Mouse (Mus musculus) embryonic facial prominence, embryonic 10.5 days (tissue): Measurements from ENCODE around the gene Fat3. TPM values are rescaled to one million over a fixed set of nuclear protein-coding genes. Genes with fewer than 3 reads are reported as not detected.

ENCODE experiments used
- DNase-seq: peaks from one replicate; pipeline ENCODE4 v3.0.0-alpha.2; 2017; ENCODE audit warnings: low spot score
- H3K27ac ChIP-seq: fragments of 300-500 bp; sonication (generic); replicated peaks from 2 replicates; pipeline ENCODE4 v1.5.1; 2016; ENCODE audit warnings: mild to moderate bottlenecking
- H3K27me3 ChIP-seq: fragments of 300-500 bp; sonication (generic); replicated peaks from 2 replicates; pipeline ENCODE4 v1.6.1; 2016; ENCODE audit warnings: low read depth, mild to moderate bottlenecking; ENCODE audit not compliant: poor library complexity, severe bottlenecking
- H3K36me3 ChIP-seq: fragments of 300-500 bp; sonication (generic); replicated peaks from 2 replicates; pipeline ENCODE4 v1.6.1; 2016; ENCODE audit warnings: mild to moderate bottlenecking, moderate library complexity
- H3K4me1 ChIP-seq: fragments of 300-500 bp; sonication (generic); 2 replicates; pipeline ENCODE4 v1.6.1; 2016
- H3K4me3 ChIP-seq: fragments of 300-500 bp; sonication (generic); 2 replicates; pipeline ENCODE4 v1.5.1; 2016; ENCODE audit warnings: mild to moderate bottlenecking, moderate library complexity
- H3K9me3 ChIP-seq: fragments of 300-500 bp; sonication (generic); 2 replicates; pipeline ENCODE4 v1.6.1; 2016; ENCODE audit warnings: mild to moderate bottlenecking
- WGBS: fragments of 180-500 bp; shearing (Covaris S2); methylation state at CpG from one replicate; pipeline ENCODE4 v1.1.7; 2016; 5-methylcytosine and 5-hydroxymethylcytosine counted together
- polyA plus RNA-seq: library from polyadenylated mRNA; unstranded; fragments of >200 nt; fragmentation: Nextera tagmentation; extraction: Ambion mirVana; gene quantifications from 2 replicates; pipeline ENCODE4 v1.2.1, GENCODE M21; 2016

Fat3 gene
- polyA plus RNA-seq, 1 experiment from 2014 or later = 2.8 TPM

DNA sequence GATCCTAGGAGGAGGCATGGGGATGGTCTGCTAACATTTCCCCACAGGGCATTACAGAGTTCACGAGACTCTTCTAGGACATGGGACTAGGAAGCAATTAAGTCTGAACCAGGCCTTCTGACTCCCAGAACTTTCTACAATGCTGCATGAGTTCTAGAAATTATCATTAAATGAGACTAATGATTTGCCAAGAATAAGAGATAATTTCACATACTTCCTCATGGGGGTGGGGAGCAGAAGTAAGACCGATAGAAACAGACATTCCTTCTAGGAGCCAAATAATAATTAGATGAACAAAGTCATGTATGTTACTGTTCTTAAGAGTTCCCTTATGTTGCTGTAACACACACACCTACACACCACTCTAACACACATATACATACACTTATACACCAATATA is 572.8 kb downstream of the Fat3 start:
- 82% methylated on average over 2 of the region's 2 CpGs for WGBS
- H3K4me1 ChIP-seq = no peaks in the 10 kb centered on the region
- H3K4me3 ChIP-seq = no peak overlapping the region
- no peak overlapping the region for H3K27ac ChIP-seq
- no peaks in the 10 kb centered on the region for H3K9me3 ChIP-seq
- H3K36me3 ChIP-seq = no peaks in the 10 kb centered on the region
- H3K27me3 ChIP-seq = no peaks in the 10 kb centered on the region
- no peak for DNase-seq

DNA sequence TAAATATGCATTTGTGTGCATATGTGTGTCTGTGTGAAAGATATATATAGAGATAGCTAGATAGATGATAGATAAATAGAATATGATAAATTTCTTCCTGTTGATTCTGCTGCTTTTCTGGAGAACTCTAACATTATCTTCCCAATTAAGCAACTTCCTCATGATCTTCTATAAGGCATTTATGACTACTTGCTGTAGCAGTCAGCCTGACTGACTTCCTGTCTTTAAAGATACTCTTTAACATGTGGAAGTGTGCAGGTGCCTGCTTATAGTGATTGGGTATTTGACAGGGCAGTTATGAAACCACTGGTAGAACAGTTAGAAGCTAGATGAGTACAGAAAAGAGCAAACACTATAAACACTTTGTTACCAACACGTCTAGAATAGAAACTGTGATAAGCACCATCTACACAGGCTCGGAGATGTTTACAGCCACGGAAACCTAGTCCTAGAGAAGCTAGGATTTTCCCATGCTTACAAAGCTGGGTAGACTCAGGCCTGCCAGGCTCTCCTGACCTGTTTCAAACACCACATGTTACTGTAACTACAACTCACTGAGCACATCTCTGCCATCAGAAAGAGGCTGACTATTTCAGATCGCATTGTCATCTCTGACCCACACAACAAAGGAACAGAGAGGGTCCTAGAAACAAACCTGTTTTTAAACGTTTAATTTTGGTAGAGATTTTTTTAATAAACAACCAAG is 573.6 kb downstream of the Fat3 start:
- WGBS = 85% methylated on average over 5 of the region's 5 CpGs
- Histone ChIP-seq H3K36me3 (no peaks in the 10 kb centered on the region), H3K27me3 (0 out of 2 replicates have a peak, but pooled peaks cover 3% of the 10 kb centered on the region), H3K4me3 (no peak overlapping the region), H3K4me1 (no peaks in the 10 kb centered on the region), H3K9me3 (no peaks in the 10 kb centered on the region), H3K27ac (no peak overlapping the region)
- no peak for DNase-seq

DNA sequence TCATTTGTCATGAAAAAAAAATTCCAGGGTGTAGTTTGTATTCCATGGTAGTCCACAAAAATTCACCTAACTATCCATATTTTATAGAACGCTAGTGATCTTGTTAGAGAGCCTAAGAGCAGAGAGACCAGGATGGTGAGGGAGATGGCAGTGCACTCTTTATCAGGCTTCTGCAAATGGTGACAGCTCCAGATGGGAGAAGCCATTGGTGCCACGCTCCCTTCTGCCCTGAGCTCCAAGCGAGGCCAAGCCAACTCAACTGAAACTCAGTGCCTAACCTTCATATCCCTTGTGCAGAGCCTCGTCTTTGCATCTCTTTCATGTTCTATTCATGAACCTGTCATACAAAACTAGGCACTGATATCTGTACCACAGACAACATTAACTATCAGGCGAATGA is 575.8 kb downstream of the Fat3 start:
- H3K4me1 ChIP-seq = no peaks in the 10 kb centered on the region
- 0 out of 2 replicates have a peak, but pooled peaks cover 5% of the 10 kb centered on the region for H3K27me3 ChIP-seq
- no peak overlapping the region for H3K27ac ChIP-seq
- no peak for DNase-seq
- WGBS = 91% methylated on average over 5 of the region's 5 CpGs
- H3K36me3 ChIP-seq = no peaks in the 10 kb centered on the region
- no peaks in the 10 kb centered on the region for H3K9me3 ChIP-seq
- H3K4me3 ChIP-seq = no peak overlapping the region

DNA sequence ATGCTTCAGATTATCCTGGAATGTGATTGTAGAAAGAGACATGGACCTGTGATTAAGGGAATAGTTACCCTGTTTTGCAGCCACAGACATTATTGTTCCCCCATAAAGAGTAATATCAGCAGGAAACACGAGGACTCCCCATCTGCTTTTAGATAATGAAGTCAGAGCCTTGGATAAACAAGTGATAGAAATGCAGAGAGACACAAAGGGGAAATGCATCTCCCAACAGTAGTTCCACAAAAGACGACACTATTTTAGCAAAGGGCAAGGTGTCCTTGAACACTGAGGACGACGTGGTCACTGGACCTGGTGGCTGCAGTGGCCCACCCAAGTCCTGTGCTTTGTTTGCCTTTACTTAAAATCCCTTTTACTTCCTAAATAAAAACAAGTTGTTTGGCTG is 580.8 kb downstream of the Fat3 start:
- 82% methylated on average over 4 of the region's 4 CpGs for WGBS
- Histone ChIP-seq H3K4me3 (no peak overlapping the region), H3K27ac (no peak overlapping the region), H3K9me3 (no peaks in the 10 kb centered on the region), H3K4me1 (no peaks in the 10 kb centered on the region), H3K36me3 (peaks cover under 1% of the 10 kb centered on the region; the same call in 1 of the 2 replicates), H3K27me3 (0 out of 2 replicates have a peak, but pooled peaks cover 5% of the 10 kb centered on the region)
- DNase-seq = no peak

DNA sequence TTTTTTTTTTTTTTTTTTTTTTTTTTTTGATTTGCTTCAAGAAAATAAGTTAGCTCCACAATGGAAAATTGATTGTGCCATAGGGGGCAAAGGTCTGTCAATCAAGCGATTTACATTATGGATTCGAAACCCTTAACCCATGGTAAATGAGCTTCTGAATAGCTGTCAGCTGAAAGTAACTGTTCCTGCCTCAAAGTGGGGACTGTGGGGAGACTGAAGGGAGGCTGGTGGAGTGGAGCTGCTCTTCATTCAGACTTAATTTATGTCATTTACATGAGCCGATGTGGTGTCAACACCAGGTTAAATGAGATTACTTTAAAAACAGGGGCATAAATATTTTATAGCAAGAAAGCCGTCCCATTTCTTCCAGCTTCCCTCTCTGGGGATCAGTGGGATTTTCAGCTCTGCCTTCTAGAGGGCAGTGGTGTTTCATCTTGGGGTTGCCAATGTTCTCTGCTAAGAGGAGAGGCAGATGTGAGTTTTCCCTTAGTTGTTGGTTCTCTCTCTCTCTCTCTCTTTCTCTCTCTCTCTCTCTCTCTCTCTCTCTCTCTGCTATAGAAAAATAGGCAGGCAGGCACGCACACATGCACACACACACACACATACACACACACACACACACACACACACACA is 581.6 kb downstream of the Fat3 start:
- Histone ChIP-seq H3K4me1 (no peaks in the 10 kb centered on the region), H3K9me3 (no peaks in the 10 kb centered on the region), H3K36me3 (peaks cover 6% of the 10 kb centered on the region; the same call in 1 of the 2 replicates), H3K27ac (no peak overlapping the region), H3K4me3 (no peak overlapping the region), H3K27me3 (0 out of 2 replicates have a peak, but pooled peaks cover 5% of the 10 kb centered on the region)
- DNase-seq = no peak
- 76% methylated on average over 5 of the region's 5 CpGs for WGBS

DNA sequence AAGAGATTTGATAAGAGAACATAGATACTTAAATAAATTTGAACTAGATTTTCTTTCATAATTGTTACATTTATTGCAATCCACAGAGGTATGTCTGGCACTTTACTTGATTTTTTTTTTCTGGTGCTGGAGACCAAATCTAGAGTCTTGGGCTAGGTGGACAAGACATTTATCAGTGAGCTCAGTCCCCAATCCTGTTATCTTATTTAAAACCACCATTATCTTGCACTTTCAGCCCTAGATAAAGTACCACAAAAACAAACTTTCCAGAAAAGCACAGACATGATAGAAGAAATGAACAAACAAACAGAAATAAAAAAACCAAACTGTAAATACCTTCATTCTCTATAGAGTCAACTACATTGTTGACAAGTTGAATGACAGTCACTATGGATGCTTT is 584.5 kb downstream of the Fat3 start:
- H3K4me3 ChIP-seq = no peak overlapping the region
- DNase-seq = no peak
- H3K36me3 ChIP-seq = peaks cover 6% of the 10 kb centered on the region; the same call in 1 of the 2 replicates
- H3K27me3 ChIP-seq = no peaks in the 10 kb centered on the region
- H3K9me3 ChIP-seq = no peaks in the 10 kb centered on the region
- no peaks in the 10 kb centered on the region for H3K4me1 ChIP-seq
- no peak overlapping the region for H3K27ac ChIP-seq

DNA sequence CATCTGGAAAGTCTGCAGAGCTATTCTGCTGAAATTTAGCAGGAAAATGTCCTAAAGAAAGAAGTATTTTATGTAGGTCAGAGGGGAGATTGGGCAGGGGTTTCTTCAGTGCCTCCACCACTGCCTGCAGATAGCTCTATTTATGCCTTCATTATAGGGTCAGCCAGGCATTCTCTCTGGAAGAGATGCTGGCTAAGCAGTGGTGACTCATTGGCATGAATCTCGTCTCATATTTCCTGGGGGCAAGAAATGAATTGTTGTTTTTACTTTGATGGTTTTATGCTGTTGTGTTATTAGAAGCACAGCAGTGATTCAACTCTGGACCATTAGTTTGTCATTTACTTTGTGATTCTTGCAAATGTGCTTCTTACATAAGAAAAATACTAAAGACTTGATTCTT is 588.4 kb downstream of the Fat3 start:
- Histone ChIP-seq H3K27ac (no peak overlapping the region), H3K4me1 (no peaks in the 10 kb centered on the region), H3K9me3 (no peaks in the 10 kb centered on the region), H3K36me3 (peaks cover 6% of the 10 kb centered on the region; the same call in 1 of the 2 replicates), H3K4me3 (no peak overlapping the region), H3K27me3 (no peaks in the 10 kb centered on the region)
- 41% methylated on average over 1 of the region's 1 CpGs for WGBS
- no peak for DNase-seq

DNA sequence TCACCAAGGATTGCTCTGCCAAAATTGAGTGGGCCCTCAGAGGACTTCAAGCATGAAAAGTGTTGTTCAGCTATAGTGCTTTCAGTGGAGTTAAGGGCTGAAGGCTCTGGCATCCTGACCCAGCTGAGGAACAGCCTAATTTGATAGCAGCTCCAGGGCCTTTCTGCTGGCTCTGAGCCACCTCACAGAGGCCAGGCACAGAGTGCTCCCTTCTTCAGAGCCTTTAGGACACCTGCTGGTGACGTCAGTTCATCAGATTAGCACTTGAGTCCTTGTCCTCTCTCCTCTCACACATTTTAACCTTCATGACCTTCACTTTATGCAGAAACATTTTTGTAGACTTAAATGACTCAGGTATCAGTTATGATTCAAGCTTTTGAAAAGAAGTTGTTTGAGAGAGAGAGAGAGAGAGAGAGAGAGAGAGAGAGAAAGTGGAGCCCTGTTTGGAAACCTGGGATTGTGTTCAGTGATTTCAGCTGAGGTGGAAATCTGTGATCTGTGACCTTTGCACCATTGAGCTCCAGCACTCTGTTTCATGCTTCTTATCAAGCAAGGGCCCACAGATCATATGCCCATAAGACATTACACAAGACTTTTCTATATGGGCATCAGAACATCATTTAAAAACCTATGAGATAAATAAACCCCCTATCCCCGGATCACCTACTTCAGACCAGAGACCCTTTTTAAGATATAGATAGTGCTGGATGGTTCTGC is 591.5 kb downstream of the Fat3 start:
- H3K27ac ChIP-seq = no peak overlapping the region
- 70% methylated on average over 2 of the region's 2 CpGs for WGBS

DNA sequence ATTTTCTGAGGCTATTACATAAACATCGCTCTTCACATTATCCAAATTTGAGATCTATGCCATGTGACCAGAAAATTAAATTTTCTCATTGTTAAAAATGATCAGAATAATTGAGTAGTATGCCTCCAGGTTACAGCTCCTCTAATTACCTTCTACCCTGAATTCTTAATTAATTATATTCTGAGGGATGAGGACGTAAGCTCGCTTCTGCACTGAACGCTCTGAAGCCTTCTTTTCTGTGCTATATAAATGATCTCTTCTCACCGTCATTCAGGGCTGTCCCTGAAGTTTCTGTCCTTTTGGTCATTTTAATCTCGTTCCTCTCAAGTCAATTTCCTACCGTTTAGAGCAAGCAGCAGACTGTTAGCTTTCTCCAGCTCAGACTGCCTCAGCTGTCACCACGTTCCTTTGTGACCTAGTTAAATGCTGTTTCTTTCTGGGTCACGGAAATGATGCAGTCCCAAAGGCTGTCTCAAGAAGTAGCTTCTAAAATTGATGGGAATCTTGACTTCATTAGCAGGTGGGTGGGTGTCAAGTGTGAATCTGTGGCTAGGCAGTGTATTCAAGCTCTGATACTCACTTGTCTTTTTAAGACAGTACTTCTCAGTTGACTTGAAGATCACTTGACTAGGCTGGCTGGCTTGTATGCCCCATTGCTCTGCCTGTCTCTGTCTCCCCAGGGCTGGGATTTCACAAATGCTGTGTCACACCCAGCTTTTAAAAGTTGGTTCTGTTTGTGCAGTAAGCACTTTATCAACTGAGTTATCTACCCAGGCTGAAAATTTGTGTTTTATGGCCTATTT is 596.9 kb downstream of the Fat3 start:
- WGBS = 73% methylated on average over 9 of the region's 9 CpGs
- H3K36me3 ChIP-seq = no peaks in the 10 kb centered on the region
- H3K27me3 ChIP-seq = no peaks in the 10 kb centered on the region
- DNase-seq = no peak
- no peaks in the 10 kb centered on the region for H3K9me3 ChIP-seq
- no peak overlapping the region for H3K27ac ChIP-seq
- H3K4me3 ChIP-seq = no peak overlapping the region
- no peaks in the 10 kb centered on the region for H3K4me1 ChIP-seq

More for the DNA sequence above, 591.5 kb downstream of the Fat3 start:
- Histone ChIP-seq H3K4me1 (no peaks in the 10 kb centered on the region), H3K9me3 (no peaks in the 10 kb centered on the region), H3K27me3 (no peaks in the 10 kb centered on the region), H3K36me3 (no peaks in the 10 kb centered on the region), H3K4me3 (no peak overlapping the region)
- no peak for DNase-seq

DNA sequence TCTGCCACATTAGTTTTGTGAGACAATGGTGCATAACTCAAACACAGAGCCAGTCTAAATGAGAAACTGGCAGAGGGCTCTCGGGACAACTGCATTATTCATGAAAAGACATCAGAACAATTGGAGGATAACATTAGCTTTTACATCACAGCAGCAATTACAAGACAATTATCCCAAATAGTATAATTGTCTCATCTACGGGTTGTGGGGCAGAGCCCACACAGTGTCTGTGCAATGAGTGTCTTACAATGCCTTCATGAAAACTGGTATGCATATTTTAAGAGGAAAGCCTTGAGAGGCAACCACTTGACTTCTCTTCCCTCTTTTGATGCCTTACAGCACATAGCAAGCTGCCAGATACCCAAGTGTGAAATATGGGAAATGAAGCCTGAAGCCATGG is 603.0 kb downstream of the Fat3 start:
- 75% methylated on average over 2 of the region's 2 CpGs for WGBS
- Histone ChIP-seq H3K4me3 (no peak overlapping the region), H3K27me3 (no peaks in the 10 kb centered on the region), H3K9me3 (no peaks in the 10 kb centered on the region), H3K27ac (no peak overlapping the region), H3K36me3 (no peaks in the 10 kb centered on the region), H3K4me1 (no peaks in the 10 kb centered on the region)
- DNase-seq = no peak

DNA sequence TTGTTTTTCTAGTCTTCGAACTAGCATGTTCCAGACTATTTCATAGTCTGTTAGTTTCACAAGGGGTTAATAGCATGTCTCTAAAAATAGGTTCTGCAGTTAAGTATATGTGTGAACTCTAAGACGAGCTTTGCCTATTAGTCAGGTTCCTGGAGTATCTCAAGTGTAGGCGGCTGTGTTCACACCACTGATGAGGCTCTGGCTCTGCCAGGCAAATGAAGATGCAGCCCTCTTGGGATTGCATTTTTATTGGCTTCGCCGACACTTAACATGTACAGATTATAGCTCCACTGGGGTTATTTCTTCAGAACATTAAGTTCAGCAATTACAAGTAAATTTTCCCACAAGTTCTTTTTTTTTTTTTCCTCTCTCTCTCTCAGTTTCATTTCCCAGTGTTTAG is 614.3 kb downstream of the Fat3 start:
- Histone ChIP-seq H3K36me3 (no peaks in the 10 kb centered on the region), H3K4me1 (no peaks in the 10 kb centered on the region), H3K9me3 (no peaks in the 10 kb centered on the region), H3K27ac (no peak overlapping the region), H3K4me3 (no peak overlapping the region), H3K27me3 (no peaks in the 10 kb centered on the region)
- DNase-seq = no peak
- WGBS = 85% methylated on average over 5 of the region's 5 CpGs

DNA sequence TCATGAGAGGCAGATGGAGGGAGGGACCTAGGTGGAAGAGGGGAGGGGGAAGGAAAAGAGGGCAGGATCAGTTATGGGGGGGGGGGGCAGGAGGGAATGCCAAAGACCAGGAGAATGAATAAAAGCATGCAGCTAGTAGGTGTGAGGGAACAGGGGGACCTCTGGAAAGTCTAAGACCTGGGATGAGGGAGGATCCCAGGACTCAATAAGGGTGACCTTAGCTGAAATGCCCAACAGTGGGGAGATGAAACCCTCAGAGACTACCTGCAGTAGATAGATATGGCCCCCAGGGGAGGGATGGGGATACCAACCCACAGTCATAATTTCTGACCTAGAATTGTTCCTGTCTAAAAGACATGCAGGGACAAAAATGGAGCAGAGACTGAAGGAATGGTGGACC is 620.3 kb downstream of the Fat3 start:
- DNase-seq = no peak
- H3K4me1 ChIP-seq = no peaks in the 10 kb centered on the region
- no peaks in the 10 kb centered on the region for H3K27me3 ChIP-seq
- H3K4me3 ChIP-seq = no peak overlapping the region
- no peaks in the 10 kb centered on the region for H3K9me3 ChIP-seq
- H3K36me3 ChIP-seq = no peaks in the 10 kb centered on the region
- no peak overlapping the region for H3K27ac ChIP-seq
